11 mouse cellular contexts compared by ENCODE assay signal in the genomic region with DNA sequence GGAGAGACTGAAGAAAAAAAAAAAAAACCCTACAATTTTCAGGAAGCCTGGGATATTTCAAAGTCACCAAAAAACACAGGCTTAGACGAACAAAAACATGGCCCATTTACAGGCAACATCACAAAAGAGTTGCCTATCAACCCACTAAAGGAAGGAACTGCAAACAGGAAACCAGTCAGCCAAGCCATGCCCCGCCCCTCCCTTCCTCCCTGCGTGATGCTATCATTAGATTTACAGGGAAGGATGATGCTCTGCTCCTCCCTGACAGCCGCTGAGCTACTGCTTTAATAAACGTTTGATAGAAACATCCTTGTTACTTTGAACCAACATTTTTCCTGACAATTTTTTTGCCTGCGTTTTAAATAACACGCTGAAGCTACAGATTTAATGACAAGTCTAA. TPM values are rescaled to one million over a fixed set of nuclear protein-coding genes. Genes with fewer than 3 reads are reported as not detected.
DNase-seq lines count a peak whose midpoint lies in the region; ATAC-seq and TF ChIP-seq lines count a peak whose summit lies in the region.
"Had no signal": no experiment of that assay in that cellular context is flagged by ENCODE, and none has a peak within 500 bp of the region (broad histone marks: within the 10 kb centered on the region; RNA-seq: fewer than 3 reads in every experiment).

No protein-coding gene starts in this region.

- peak overlapping the region; percentile 73 for H3K27ac ChIP-seq in heart, embryonic 11.5 days (ENCODE audit: low read depth, low read length)
- H3K27ac ChIP-seq in kidney, embryonic 16.5 days (ENCODE audit: low read length) = peak overlapping the region; percentile 79

- no peak overlapping the region for H3K9ac ChIP-seq in heart, embryonic 11.5 days (ENCODE audit: low read depth, low read length)
- no peak overlapping the region for H3K9ac ChIP-seq in kidney, embryonic 16.5 days (replicated peaks; ENCODE audit: low read length)

- TF ChIP-seq CTCF in lung, adult 2 months (IDR thresholded peaks at IDR 0.05; ENCODE audit: insufficient read depth, low read length) = no peak

- no peaks in the 10 kb centered on the region for H3K36me3 ChIP-seq in heart, embryonic 11.5 days (ENCODE audit: control insufficient read depth, insufficient read depth, low read length)
- H3K36me3 ChIP-seq in kidney, embryonic 16.5 days (ENCODE audit: insufficient read depth, low read length) = no peaks in the 10 kb centered on the region

- no peak for ATAC-seq in heart, embryonic 11.5 days (replicated peaks; ENCODE audit: insufficient number of reproducible peaks, low FRiP score, low TSS enrichment)
- ATAC-seq in kidney, embryonic 16.5 days (ENCODE audit: low FRiP score, low TSS enrichment) = no peak
- peak; percentile 32 for ATAC-seq in megakaryocyte progenitor cell, adult 5-6 weeks (replicated peaks; ENCODE audit: poor library complexity)
- ATAC-seq: hindbrain, embryonic 16.5 days had no signal

- H3K4me2 ChIP-seq in heart, embryonic 11.5 days = no peak overlapping the region
- no peak overlapping the region for H3K4me2 ChIP-seq in kidney, embryonic 16.5 days (replicated peaks; ENCODE audit: low read depth, low read length)

- peaks cover 2% of the 10 kb centered on the region; the same call in 1 of the 2 replicates for H3K4me1 ChIP-seq in lung, adult 2 months (ENCODE audit: control insufficient read depth, insufficient read depth, low read length)
- peaks cover 21% of the 10 kb centered on the region for H3K4me1 ChIP-seq in heart, embryonic 11.5 days (ENCODE audit: control insufficient read depth, insufficient read depth, low read length)
- peaks cover 6% of the 10 kb centered on the region; the same call in 1 of the 2 replicates for H3K4me1 ChIP-seq in kidney, embryonic 16.5 days (ENCODE audit: insufficient read depth, low read length)

- TF ChIP-seq POLR2A in lung, adult 2 months (IDR thresholded peaks at IDR 0.05; ENCODE audit: borderline replicate concordance, extremely low read depth, low read depth, low read length) = no peak

- DNase-seq in lung, adult 18-20 months = peak; percentile 54 to 58
- no peak for DNase-seq in lung, adult 2 months
- no peak for DNase-seq in cerebellum, adult 9-11 months
- DNase-seq in retina, embryonic 14.5 days (ENCODE audit: low spot score) = no peak
- DNase-seq in testis, postnatal 10 days (ENCODE audit: low spot score) = no peak

- 43% methylated on average over 7 of the region's 7 CpGs for WGBS in lung, adult 2 months
- WGBS in heart, embryonic 11.5 days (ENCODE audit: insufficient replicate concordance) = 69% methylated on average over 7 of the region's 7 CpGs
- WGBS in kidney, embryonic 16.5 days = 68% methylated on average over 7 of the region's 7 CpGs

- no peaks in the 10 kb centered on the region for H3K27me3 ChIP-seq in heart, embryonic 11.5 days (ENCODE audit: control insufficient read depth, insufficient read depth, low read length)
- no peaks in the 10 kb centered on the region for H3K27me3 ChIP-seq in kidney, embryonic 16.5 days (ENCODE audit: insufficient read depth, low read length)

- H3K9me3 ChIP-seq in heart, embryonic 11.5 days (replicated peaks; ENCODE audit: control insufficient read depth, low read length) = no peaks in the 10 kb centered on the region
- H3K9me3 ChIP-seq in kidney, embryonic 16.5 days (ENCODE audit: low read length) = no peaks in the 10 kb centered on the region
- H3K9me3 ChIP-seq: G1E had no signal

- no peak overlapping the region for H3K4me3 ChIP-seq in lung, adult 2 months (replicated peaks; ENCODE audit: extremely low read depth, low read depth, low read length)
- H3K4me3 ChIP-seq in heart, embryonic 11.5 days (ENCODE audit: low read depth, low read length) = no peak overlapping the region
- H3K4me3 ChIP-seq in kidney, embryonic 16.5 days (ENCODE audit: low read length) = no peak overlapping the region
- H3K4me3 ChIP-seq: erythroblast, embryonic 14.5 days had no signal

RNA-seq across cellular contexts. Expression of gene Cdc14a, which starts 39.5 kb away (rescaled TPM):
- 7.2 and 8.5 TPM in 2 replicates for polyA plus RNA-seq in lung, adult 2 months (2012; rRNA removed)
- polyA plus RNA-seq in heart, embryonic 11.5 days (2014; fragmentation: Nextera tagmentation; extraction: Ambion mirVana) = 6.3 and 6.5 TPM in 2 replicates
- polyA plus RNA-seq in kidney, embryonic 16.5 days (2015; fragmentation: Nextera tagmentation; extraction: Ambion mirVana) = 13.9 and 14.3 TPM in 2 replicates
- total RNA-seq in megakaryocyte progenitor cell, adult 5-6 weeks (2015) = 26.7 and 28.5 TPM in 2 replicates
- total RNA-seq in megakaryocyte progenitor cell, adult 5-6 weeks (2017) = 25.9 and 30.7 TPM in 2 replicates

Comparison
In these comparisons a context has a peak if more than half of its experiments do, and no peak if none do; other contexts are left out.
1. DNase-seq: peak in lung, adult 18-20 months (2 of 2); none in lung, adult 2 months (single experiment), cerebellum, adult 9-11 months (single experiment), retina, embryonic 14.5 days (single experiment) and testis, postnatal 10 days (single experiment).